Mouse (Mus musculus): ENCODE measurements around the gene Zp1.

The Zp1 gene

DNA sequence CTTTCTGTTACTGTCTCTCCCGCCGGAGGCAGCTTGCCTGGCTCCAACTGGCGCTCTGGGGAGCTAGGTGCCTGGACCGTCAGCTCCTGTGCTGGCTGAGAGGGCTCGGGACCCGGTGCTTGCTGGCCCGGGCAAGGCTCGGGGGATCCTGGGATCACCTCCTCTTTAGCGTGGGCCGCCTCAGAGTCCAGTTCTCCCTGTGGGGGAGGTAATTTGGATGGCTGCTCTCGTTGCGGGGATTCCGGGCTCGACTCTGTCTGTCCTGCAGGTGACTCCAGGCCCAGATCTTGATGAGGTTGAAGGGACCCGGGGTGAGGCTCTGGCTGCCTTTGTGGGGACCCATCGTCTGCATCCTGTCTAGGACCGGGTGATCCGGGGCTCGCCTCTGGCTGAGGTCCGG, 28.0 kb upstream of the Zp1 start:
- Histone ChIP-seq H3K9me3 (ENCODE audit: low read length) (no peaks in the 10 kb centered on the region), H3K4me3 (replicated peaks; ENCODE audit: low read length) (peak overlapping the region; percentile 99), H3K27me3 (ENCODE audit: insufficient read depth, low read length) (peaks cover 6% of the 10 kb centered on the region), H3K4me1 (replicated peaks; ENCODE audit: low read depth, low read length) (peaks cover 44% of the 10 kb centered on the region), H3K36me3 (ENCODE audit: insufficient read depth, low read length) (peaks cover 45% of the 10 kb centered on the region)
- TF ChIP-seq POU5F1 (IDR thresholded peaks at IDR 0.05; ENCODE audit: borderline replicate concordance, low read length) (no peak), CTCF (conservative IDR thresholded peaks at IDR 0.05; ENCODE audit: low read length) (no peak), NANOG (IDR thresholded peaks at IDR 0.05; ENCODE audit: borderline replicate concordance, low read length) (no peak)

DNA sequence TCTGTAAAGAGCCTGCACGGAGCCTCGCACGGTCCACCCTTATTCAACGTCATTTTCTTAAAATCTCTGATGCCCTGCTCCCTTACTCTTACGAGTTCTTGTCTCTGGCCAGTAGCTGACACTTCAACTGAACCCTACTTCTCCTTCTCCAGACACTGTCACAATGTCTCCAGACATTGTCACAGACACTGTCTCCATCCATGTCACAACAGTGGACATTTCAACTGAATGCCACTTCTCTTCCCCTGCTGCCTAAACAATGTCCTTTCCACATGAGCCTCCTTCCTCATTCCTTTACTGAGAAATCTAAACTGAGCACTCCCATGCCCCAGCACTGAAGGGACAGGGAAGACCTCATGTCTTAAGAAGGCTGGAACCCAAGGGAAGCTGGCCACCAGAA, 26.8 kb upstream of the Zp1 start:
- Histone ChIP-seq H3K4me3 (replicated peaks; ENCODE audit: low read length) (peak overlapping the region; percentile 99), H3K36me3 (ENCODE audit: insufficient read depth, low read length) (peaks cover 57% of the 10 kb centered on the region), H3K4me1 (replicated peaks; ENCODE audit: low read depth, low read length) (peaks cover 44% of the 10 kb centered on the region), H3K27me3 (ENCODE audit: insufficient read depth, low read length) (no peaks in the 10 kb centered on the region), H3K9me3 (ENCODE audit: low read length) (no peaks in the 10 kb centered on the region)
- TF ChIP-seq POU5F1 (IDR thresholded peaks at IDR 0.05; ENCODE audit: borderline replicate concordance, low read length), result no peak
- TF ChIP-seq NANOG (IDR thresholded peaks at IDR 0.05; ENCODE audit: borderline replicate concordance, low read length), result no peak
- no peak for TF ChIP-seq CTCF (conservative IDR thresholded peaks at IDR 0.05; ENCODE audit: low read length)

DNA sequence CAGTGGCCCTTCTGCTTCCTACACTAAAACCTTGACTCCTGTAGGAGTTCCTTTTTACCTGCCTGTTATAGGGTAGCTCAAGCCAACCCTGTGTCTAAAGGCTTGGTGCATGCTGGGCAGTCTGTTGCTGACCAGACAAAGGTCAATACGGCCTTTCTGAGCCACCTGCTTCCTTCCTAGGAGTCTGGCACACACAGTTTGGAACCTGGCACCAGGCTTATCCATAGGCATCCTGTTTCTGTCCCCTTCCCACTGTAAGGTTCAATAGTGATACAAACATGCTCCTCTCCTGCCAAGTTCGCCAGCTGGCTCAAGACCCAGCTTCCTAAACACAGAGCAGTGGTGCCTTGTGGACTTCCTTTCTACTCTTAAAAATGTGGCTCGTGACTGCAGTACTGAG, 26.1 kb upstream of the Zp1 start:
- no peak for TF ChIP-seq POU5F1 (IDR thresholded peaks at IDR 0.05; ENCODE audit: borderline replicate concordance, low read length)
- Histone ChIP-seq H3K36me3 (ENCODE audit: insufficient read depth, low read length) (peaks cover 64% of the 10 kb centered on the region), H3K4me3 (replicated peaks; ENCODE audit: low read length) (peak overlapping the region; percentile 99), H3K27me3 (ENCODE audit: insufficient read depth, low read length) (no peaks in the 10 kb centered on the region), H3K9me3 (ENCODE audit: low read length) (no peaks in the 10 kb centered on the region), H3K4me1 (replicated peaks; ENCODE audit: low read depth, low read length) (peaks cover 51% of the 10 kb centered on the region)

DNA sequence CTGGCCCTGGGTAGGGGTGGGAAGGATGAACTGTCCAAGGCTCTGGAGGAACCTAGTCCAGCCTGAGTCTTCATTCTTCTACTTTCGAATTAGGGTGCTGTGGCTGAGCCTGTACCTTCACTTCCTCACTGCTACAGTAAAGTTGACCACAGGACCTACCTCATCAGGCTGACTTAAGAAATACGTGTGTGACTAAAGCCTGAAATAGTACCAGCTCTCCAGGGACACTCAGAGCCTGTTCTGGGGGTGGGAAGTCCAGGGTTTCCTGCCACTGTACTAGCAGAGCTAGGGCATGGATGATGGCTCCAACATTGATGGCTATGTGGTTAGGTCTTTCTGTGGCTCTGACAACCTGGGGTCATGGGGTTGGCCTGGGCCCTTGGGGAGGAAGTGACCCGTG, 23.5 kb upstream of the Zp1 start:
- H3K4me3 ChIP-seq (replicated peaks; ENCODE audit: low read length), result no peak overlapping the region
- no peaks in the 10 kb centered on the region for H3K9me3 ChIP-seq (ENCODE audit: low read length)
- peaks cover 68% of the 10 kb centered on the region for H3K36me3 ChIP-seq (ENCODE audit: insufficient read depth, low read length)
- H3K4me1 ChIP-seq (replicated peaks; ENCODE audit: low read depth, low read length), result peaks cover 53% of the 10 kb centered on the region
- TF ChIP-seq CTCF (conservative IDR thresholded peaks at IDR 0.05; ENCODE audit: low read length), result no peak
- no peak for TF ChIP-seq NANOG (IDR thresholded peaks at IDR 0.05; ENCODE audit: borderline replicate concordance, low read length)
- no peak for TF ChIP-seq POU5F1 (IDR thresholded peaks at IDR 0.05; ENCODE audit: borderline replicate concordance, low read length)
- peaks cover 17% of the 10 kb centered on the region for H3K27me3 ChIP-seq (ENCODE audit: insufficient read depth, low read length)

DNA sequence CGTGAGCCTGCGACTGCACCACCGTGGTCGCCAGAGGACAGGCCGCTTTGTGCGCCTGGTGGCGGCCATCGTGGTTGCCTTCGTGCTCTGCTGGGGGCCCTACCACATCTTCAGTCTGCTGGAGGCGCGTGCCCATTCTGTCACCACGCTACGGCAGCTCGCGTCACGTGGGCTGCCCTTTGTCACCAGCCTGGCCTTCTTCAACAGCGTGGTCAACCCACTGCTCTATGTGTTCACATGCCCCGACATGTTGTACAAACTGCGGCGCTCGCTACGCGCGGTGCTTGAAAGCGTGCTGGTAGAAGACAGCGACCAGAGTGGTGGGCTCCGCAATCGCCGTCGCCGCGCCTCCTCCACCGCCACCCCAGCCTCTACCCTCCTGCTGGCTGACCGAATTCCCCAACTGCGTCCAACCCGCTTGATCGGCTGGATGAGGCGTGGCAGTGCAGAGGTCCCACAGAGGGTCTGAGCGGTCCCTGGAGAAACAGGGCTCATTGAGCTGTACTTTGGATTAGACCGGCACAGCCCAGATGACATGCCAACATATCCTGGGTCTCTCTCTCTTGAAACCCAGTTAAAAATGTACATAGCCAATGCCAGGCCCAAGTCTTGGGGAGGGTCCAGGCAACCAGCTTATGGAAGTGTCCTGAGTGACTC, 20.5 kb upstream of the Zp1 start:
- peaks cover 48% of the 10 kb centered on the region for H3K36me3 ChIP-seq (ENCODE audit: insufficient read depth, low read length)
- H3K9me3 ChIP-seq (ENCODE audit: low read length), result no peaks in the 10 kb centered on the region
- peak overlapping the region; percentile 70 for H3K4me3 ChIP-seq (replicated peaks; ENCODE audit: low read length)
- H3K27me3 ChIP-seq (ENCODE audit: insufficient read depth, low read length), result peaks cover 41% of the 10 kb centered on the region
- no peak for TF ChIP-seq POU5F1 (IDR thresholded peaks at IDR 0.05; ENCODE audit: borderline replicate concordance, low read length)
- TF ChIP-seq NANOG (IDR thresholded peaks at IDR 0.05; ENCODE audit: borderline replicate concordance, low read length), result no peak
- no peak for TF ChIP-seq CTCF (conservative IDR thresholded peaks at IDR 0.05; ENCODE audit: low read length)
- H3K4me1 ChIP-seq (replicated peaks; ENCODE audit: low read depth, low read length), result peaks cover 30% of the 10 kb centered on the region

DNA sequence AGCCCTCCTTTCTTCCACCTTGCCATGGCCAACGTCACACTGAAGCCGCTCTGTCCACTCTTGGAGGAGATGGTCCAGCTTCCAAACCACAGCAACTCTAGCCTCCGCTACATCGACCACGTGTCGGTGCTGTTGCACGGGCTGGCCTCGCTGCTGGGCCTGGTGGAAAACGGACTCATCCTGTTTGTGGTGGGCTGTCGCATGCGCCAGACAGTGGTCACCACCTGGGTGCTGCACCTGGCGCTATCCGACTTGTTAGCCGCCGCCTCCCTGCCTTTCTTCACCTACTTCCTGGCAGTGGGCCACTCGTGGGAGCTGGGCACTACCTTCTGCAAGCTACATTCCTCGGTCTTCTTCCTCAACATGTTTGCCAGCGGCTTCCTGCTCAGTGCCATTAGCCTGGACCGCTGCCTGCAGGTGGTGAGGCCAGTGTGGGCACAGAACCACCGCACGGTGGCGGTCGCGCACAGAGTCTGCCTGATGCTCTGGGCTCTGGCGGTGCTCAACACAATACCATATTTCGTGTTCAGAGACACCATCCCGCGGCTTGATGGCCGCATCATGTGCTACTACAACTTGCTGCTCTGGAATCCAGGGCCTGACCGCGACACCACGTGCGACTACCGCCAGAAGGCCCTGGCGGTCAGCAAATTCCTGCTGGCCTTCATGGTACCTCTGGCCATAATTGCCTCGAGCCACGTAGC, 19.8 kb upstream of the Zp1 start:
- Histone ChIP-seq H3K4me1 (replicated peaks; ENCODE audit: low read depth, low read length) (peaks cover 25% of the 10 kb centered on the region), H3K9me3 (ENCODE audit: low read length) (no peaks in the 10 kb centered on the region), H3K36me3 (ENCODE audit: insufficient read depth, low read length) (peaks cover 41% of the 10 kb centered on the region), H3K4me3 (replicated peaks; ENCODE audit: low read length) (peak overlapping the region; percentile 70), H3K27me3 (ENCODE audit: insufficient read depth, low read length) (peaks cover 42% of the 10 kb centered on the region)
- TF ChIP-seq CTCF (conservative IDR thresholded peaks at IDR 0.05; ENCODE audit: low read length), result peak; percentile 57
- no peak for TF ChIP-seq NANOG (IDR thresholded peaks at IDR 0.05; ENCODE audit: borderline replicate concordance, low read length)

DNA sequence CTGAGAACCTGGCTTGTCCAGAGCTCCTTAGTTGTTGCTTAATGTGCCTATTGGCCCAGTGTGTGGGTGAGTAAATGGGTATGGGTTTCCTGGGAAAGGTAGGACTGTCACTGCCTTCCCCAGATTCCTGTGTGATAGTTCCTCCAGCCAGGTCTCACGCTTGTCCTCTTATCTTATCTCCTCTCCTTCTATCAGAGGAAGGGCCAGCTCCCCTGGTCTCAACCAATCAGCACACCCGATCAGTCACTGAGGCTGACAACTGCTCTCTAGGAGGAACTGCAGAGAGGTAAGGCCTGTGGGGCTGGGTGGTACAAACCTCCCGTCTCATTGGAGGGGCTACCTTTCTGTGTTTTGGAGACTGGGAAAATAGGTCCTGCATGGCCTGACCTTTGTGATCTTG, 18.3 kb upstream of the Zp1 start:
- Histone ChIP-seq H3K4me1 (replicated peaks; ENCODE audit: low read depth, low read length) (peaks cover 25% of the 10 kb centered on the region), H3K9me3 (ENCODE audit: low read length) (no peaks in the 10 kb centered on the region), H3K36me3 (ENCODE audit: insufficient read depth, low read length) (peaks cover 26% of the 10 kb centered on the region), H3K4me3 (replicated peaks; ENCODE audit: low read length) (no peak overlapping the region), H3K27me3 (ENCODE audit: insufficient read depth, low read length) (peaks cover 54% of the 10 kb centered on the region)
- TF ChIP-seq POU5F1 (IDR thresholded peaks at IDR 0.05; ENCODE audit: borderline replicate concordance, low read length) (no peak), NANOG (IDR thresholded peaks at IDR 0.05; ENCODE audit: borderline replicate concordance, low read length) (no peak), CTCF (conservative IDR thresholded peaks at IDR 0.05; ENCODE audit: low read length) (no peak)

DNA sequence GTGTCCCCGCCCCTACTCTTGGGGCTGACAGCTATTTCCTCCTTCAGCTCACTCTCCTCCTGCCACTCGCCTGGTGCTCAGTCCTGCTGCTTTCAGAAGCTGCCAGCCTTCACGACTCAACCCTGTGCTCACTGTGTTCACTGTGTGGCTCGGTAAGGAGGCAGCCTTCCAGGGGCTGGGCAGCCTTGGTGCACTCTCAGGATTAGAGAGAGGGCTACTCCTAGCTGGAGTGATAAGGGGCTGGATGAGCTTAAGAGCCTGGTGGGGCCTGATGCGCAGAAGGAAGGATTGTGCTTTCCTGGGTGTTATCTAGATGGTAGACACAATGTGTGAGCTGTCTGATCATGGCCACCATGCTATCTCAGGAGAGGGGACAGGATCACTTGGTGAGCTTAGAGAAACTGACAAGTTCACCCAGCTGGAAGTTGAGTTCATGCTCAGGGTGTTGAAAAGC, 16.7 kb upstream of the Zp1 start, which contains the start of gene Ptgdr2:
Gene Ptgdr2 (plus strand): TSS at position 51 of the 454 bp plus-strand sequence.
- Histone ChIP-seq H3K9me3 (ENCODE audit: low read length) (no peaks in the 10 kb centered on the region), H3K36me3 (ENCODE audit: insufficient read depth, low read length) (peaks cover 10% of the 10 kb centered on the region), H3K27me3 (ENCODE audit: insufficient read depth, low read length) (peaks cover 56% of the 10 kb centered on the region), H3K4me1 (replicated peaks; ENCODE audit: low read depth, low read length) (peaks cover 24% of the 10 kb centered on the region), H3K4me3 (replicated peaks; ENCODE audit: low read length) (no peak within 1 kb of the TSS)
- TF ChIP-seq NANOG (IDR thresholded peaks at IDR 0.05; ENCODE audit: borderline replicate concordance, low read length), result no peak
- no peak for TF ChIP-seq CTCF (conservative IDR thresholded peaks at IDR 0.05; ENCODE audit: low read length)
- TF ChIP-seq POU5F1 (IDR thresholded peaks at IDR 0.05; ENCODE audit: borderline replicate concordance, low read length), result no peak

Measured in E14TG2a.4 (cell line).